Mouse (Mus musculus): ENCODE measurements around the gene Vgll3. TPM values are rescaled to one million over a fixed set of nuclear protein-coding genes. Genes with fewer than 3 reads are reported as not detected.

The Vgll3 gene
- polyA plus RNA-seq, 1 experiment from 2014 or later = 2.4 TPM

- no peak overlapping the region for H3K27ac ChIP-seq (ENCODE audit: low read depth, low read length)
- H3K36me3 ChIP-seq (ENCODE audit: control insufficient read depth, insufficient read depth, low read length) = no peaks in the 10 kb centered on the region
- no peaks in the 10 kb centered on the region for H3K9me3 ChIP-seq (ENCODE audit: control insufficient read depth, low read length)
- H3K4me3 ChIP-seq (ENCODE audit: low read depth, low read length) = no peak overlapping the region
- DNase-seq (ENCODE audit: low spot score) (no peak), ATAC-seq (replicated peaks; ENCODE audit: low FRiP score) (no peak)
- WGBS = 97% methylated on average over 6 of the region's 6 CpGs
- H3K4me2 ChIP-seq (ENCODE audit: low read depth, low read length, severe bottlenecking) = no peak overlapping the region
- no peaks in the 10 kb centered on the region for H3K27me3 ChIP-seq (ENCODE audit: control insufficient read depth, insufficient read depth, low read length)
- H3K9ac ChIP-seq (ENCODE audit: low read length) = no peak overlapping the region
- H3K4me1 ChIP-seq (replicated peaks; ENCODE audit: control insufficient read depth, insufficient read depth, low read length) = no peaks in the 10 kb centered on the region
These were observed 14.0 kb downstream of the Vgll3 start for GRCm38 (mm10) chr16:65829096-65829495.

- 81% methylated on average over 3 of the region's 3 CpGs for WGBS
- Histone ChIP-seq H3K9ac (ENCODE audit: low read length) (no peak overlapping the region), H3K4me2 (ENCODE audit: low read depth, low read length, severe bottlenecking) (no peak overlapping the region), H3K9me3 (ENCODE audit: control insufficient read depth, low read length) (no peaks in the 10 kb centered on the region), H3K27me3 (ENCODE audit: control insufficient read depth, insufficient read depth, low read length) (no peaks in the 10 kb centered on the region), H3K4me3 (ENCODE audit: low read depth, low read length) (no peak overlapping the region), H3K27ac (ENCODE audit: low read depth, low read length) (no peak overlapping the region), H3K4me1 (replicated peaks; ENCODE audit: control insufficient read depth, insufficient read depth, low read length) (no peaks in the 10 kb centered on the region), H3K36me3 (ENCODE audit: control insufficient read depth, insufficient read depth, low read length) (no peaks in the 10 kb centered on the region)
- no peak for DNase-seq (ENCODE audit: low spot score)
- no peak for ATAC-seq (replicated peaks; ENCODE audit: low FRiP score)
These were observed 19.7 kb downstream of the Vgll3 start for GRCm38 (mm10) chr16:65834721-65835120.

GRCm38 (mm10) chr16:65850126-65850525 lies 35.1 kb downstream of the Vgll3 start:
- no peak overlapping the region for H3K9ac ChIP-seq (ENCODE audit: low read length)
- H3K4me1 ChIP-seq (replicated peaks; ENCODE audit: control insufficient read depth, insufficient read depth, low read length) = no peaks in the 10 kb centered on the region
- no peaks in the 10 kb centered on the region for H3K27me3 ChIP-seq (ENCODE audit: control insufficient read depth, insufficient read depth, low read length)
- ATAC-seq (replicated peaks; ENCODE audit: low FRiP score) (no peak), DNase-seq (ENCODE audit: low spot score) (no peak)
- no peaks in the 10 kb centered on the region for H3K9me3 ChIP-seq (ENCODE audit: control insufficient read depth, low read length)
- H3K36me3 ChIP-seq (ENCODE audit: control insufficient read depth, insufficient read depth, low read length) = no peaks in the 10 kb centered on the region
- H3K4me2 ChIP-seq (ENCODE audit: low read depth, low read length, severe bottlenecking) = no peak overlapping the region
- H3K27ac ChIP-seq (ENCODE audit: low read depth, low read length) = no peak overlapping the region
- 69% methylated on average over 1 of the region's 1 CpGs for WGBS
- H3K4me3 ChIP-seq (ENCODE audit: low read depth, low read length) = no peak overlapping the region

GRCm38 (mm10) chr16:65864471-65864870 lies 49.4 kb downstream of the Vgll3 start:
- Histone ChIP-seq H3K36me3 (ENCODE audit: control insufficient read depth, insufficient read depth, low read length) (no peaks in the 10 kb centered on the region), H3K9ac (ENCODE audit: low read length) (no peak overlapping the region), H3K4me1 (replicated peaks; ENCODE audit: control insufficient read depth, insufficient read depth, low read length) (no peaks in the 10 kb centered on the region), H3K4me2 (ENCODE audit: low read depth, low read length, severe bottlenecking) (no peak overlapping the region), H3K27ac (ENCODE audit: low read depth, low read length) (no peak overlapping the region), H3K4me3 (ENCODE audit: low read depth, low read length) (no peak overlapping the region), H3K27me3 (ENCODE audit: control insufficient read depth, insufficient read depth, low read length) (no peaks in the 10 kb centered on the region), H3K9me3 (ENCODE audit: control insufficient read depth, low read length) (no peaks in the 10 kb centered on the region)
- WGBS = 87% methylated on average over 5 of the region's 5 CpGs
- no peak for DNase-seq (ENCODE audit: low spot score)
- no peak for ATAC-seq (replicated peaks; ENCODE audit: low FRiP score)

- no peak overlapping the region for H3K9ac ChIP-seq (ENCODE audit: low read length)
- H3K36me3 ChIP-seq (ENCODE audit: control insufficient read depth, insufficient read depth, low read length) = no peaks in the 10 kb centered on the region
- WGBS = 82% methylated on average over 2 of the region's 2 CpGs
- H3K9me3 ChIP-seq (ENCODE audit: control insufficient read depth, low read length) = no peaks in the 10 kb centered on the region
- no peaks in the 10 kb centered on the region for H3K27me3 ChIP-seq (ENCODE audit: control insufficient read depth, insufficient read depth, low read length)
- no peak for DNase-seq (ENCODE audit: low spot score)
- no peak for ATAC-seq (replicated peaks; ENCODE audit: low FRiP score)
- no peak overlapping the region for H3K27ac ChIP-seq (ENCODE audit: low read depth, low read length)
- no peak overlapping the region for H3K4me2 ChIP-seq (ENCODE audit: low read depth, low read length, severe bottlenecking)
- no peaks in the 10 kb centered on the region for H3K4me1 ChIP-seq (replicated peaks; ENCODE audit: control insufficient read depth, insufficient read depth, low read length)
- H3K4me3 ChIP-seq (ENCODE audit: low read depth, low read length) = no peak overlapping the region
These were observed 52.9 kb downstream of the Vgll3 start for GRCm38 (mm10) chr16:65867927-65868326.

- Histone ChIP-seq H3K27ac (ENCODE audit: low read depth, low read length) (no peak overlapping the region), H3K4me1 (replicated peaks; ENCODE audit: control insufficient read depth, insufficient read depth, low read length) (no peaks in the 10 kb centered on the region), H3K4me3 (ENCODE audit: low read depth, low read length) (no peak overlapping the region), H3K4me2 (ENCODE audit: low read depth, low read length, severe bottlenecking) (no peak overlapping the region), H3K9me3 (ENCODE audit: control insufficient read depth, low read length) (no peaks in the 10 kb centered on the region), H3K27me3 (ENCODE audit: control insufficient read depth, insufficient read depth, low read length) (no peaks in the 10 kb centered on the region), H3K9ac (ENCODE audit: low read length) (no peak overlapping the region), H3K36me3 (ENCODE audit: control insufficient read depth, insufficient read depth, low read length) (no peaks in the 10 kb centered on the region)
- WGBS = 96% methylated on average over 2 of the region's 2 CpGs
- ATAC-seq (replicated peaks; ENCODE audit: low FRiP score) (no peak), DNase-seq (ENCODE audit: low spot score) (no peak)
These were observed 53.9 kb downstream of the Vgll3 start for GRCm38 (mm10) chr16:65868933-65869332.

DNA sequence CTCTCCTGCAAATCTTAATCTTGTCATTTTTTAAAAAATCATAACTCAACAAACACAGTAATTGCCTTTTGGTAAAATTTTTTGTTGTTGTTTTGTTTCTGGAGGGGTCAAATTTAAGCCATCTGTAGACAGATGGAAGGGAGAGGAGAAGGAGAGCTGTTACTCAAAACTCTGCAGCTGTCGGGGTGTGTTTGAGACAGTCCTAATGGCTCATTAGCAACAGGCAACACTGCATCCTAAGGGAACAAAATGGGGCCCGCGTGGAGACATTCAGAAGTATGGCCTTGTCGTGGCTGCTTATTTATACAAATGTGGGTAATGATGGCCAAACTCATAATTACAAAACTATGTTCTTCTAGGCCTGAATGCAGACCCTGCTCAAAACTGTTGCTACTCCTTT lies 73.9 kb downstream of the Vgll3 start:
- 87% methylated on average over 4 of the region's 4 CpGs for WGBS
- DNase-seq (ENCODE audit: low spot score) (no peak), ATAC-seq (replicated peaks; ENCODE audit: low FRiP score) (no peak)
- no peak overlapping the region for H3K27ac ChIP-seq (ENCODE audit: low read depth, low read length)
- H3K27me3 ChIP-seq (ENCODE audit: control insufficient read depth, insufficient read depth, low read length) = no peaks in the 10 kb centered on the region
- H3K9me3 ChIP-seq (ENCODE audit: control insufficient read depth, low read length) = no peaks in the 10 kb centered on the region
- H3K4me1 ChIP-seq (replicated peaks; ENCODE audit: control insufficient read depth, insufficient read depth, low read length) = no peaks in the 10 kb centered on the region
- H3K9ac ChIP-seq (ENCODE audit: low read length) = no peak overlapping the region
- H3K4me3 ChIP-seq (ENCODE audit: low read depth, low read length) = no peak overlapping the region
- H3K36me3 ChIP-seq (ENCODE audit: control insufficient read depth, insufficient read depth, low read length) = no peaks in the 10 kb centered on the region
- H3K4me2 ChIP-seq (ENCODE audit: low read depth, low read length, severe bottlenecking) = no peak overlapping the region

Data from forebrain, embryonic 11.5 days (tissue).